Mouse (Mus musculus): ENCODE data around the gene Stxbp6. TPM values are rescaled to one million over a fixed set of nuclear protein-coding genes. Genes with fewer than 3 reads are reported as not detected.

The Stxbp6 gene
- polyA plus RNA-seq, 1 experiment: 8.4 TPM

DNA sequence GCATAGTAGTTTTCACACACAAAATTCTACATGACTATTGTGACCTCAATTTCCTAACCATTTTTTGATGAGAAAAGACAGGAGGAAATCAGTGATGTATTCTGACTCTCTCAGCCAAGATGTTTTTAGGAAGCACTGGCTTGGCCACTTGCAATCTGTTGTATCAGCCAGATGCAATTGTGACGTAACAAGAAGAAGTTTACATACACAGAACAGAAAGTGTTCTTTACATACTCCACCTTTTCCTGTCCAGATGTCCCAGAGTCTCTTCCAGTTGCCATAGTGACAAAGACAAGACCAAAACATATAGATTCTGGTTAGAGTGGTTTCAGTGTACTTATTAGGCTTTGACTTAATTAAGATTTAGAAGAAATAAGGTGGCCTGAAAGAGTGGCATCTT is 7.1 kb upstream of the Stxbp6 start:
- Histone ChIP-seq H3K36me3 (ENCODE audit: control insufficient read depth, insufficient read depth, low read length, poor library complexity, severe bottlenecking) (no peaks in the 10 kb centered on the region), H3K27ac (ENCODE audit: insufficient read depth, low read length) (no peak overlapping the region), H3K4me1 (ENCODE audit: control insufficient read depth, insufficient read depth, low read length) (no peaks in the 10 kb centered on the region), H3K27me3 (ENCODE audit: control insufficient read depth, insufficient read depth, low read length, poor library complexity, severe bottlenecking) (no peaks in the 10 kb centered on the region; the same call in 1 of the 2 replicates), H3K4me3 (ENCODE audit: low read depth, low read length) (no peak overlapping the region), H3K9me3 (replicated peaks; ENCODE audit: control insufficient read depth, insufficient read depth, low read length, poor library complexity, severe bottlenecking) (no peaks in the 10 kb centered on the region), H3K9ac (ENCODE audit: low read depth, poor library complexity, severe bottlenecking) (no peak overlapping the region)
- TF ChIP-seq EP300 (IDR thresholded peaks at IDR 0.05; ENCODE audit: insufficient read depth, low read depth, low read length) (no peak), POLR2A (IDR thresholded peaks at IDR 0.05; ENCODE audit: insufficient read depth, low read length) (no peak), CTCF (IDR thresholded peaks at IDR 0.05; ENCODE audit: low read depth, low read length) (no peak)

DNA sequence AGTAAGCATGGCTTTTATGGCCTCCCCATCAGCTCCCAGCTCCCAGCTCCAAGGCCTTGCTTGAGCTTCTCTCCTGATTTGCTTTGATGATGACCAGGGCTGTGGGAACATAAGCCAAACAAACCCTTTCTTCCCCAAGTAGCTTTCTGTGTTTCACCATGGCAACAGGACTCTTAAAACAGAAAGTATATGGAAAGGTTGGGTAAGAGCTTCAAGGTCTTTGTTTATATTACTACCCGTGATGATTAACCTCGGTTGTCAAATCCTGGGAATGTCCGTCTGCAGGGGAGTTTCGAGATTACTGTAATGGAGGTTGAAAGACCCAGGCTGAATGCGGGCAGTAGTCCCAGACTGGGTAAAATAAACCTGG is 6.2 kb upstream of the Stxbp6 start:
- H3K27ac ChIP-seq (ENCODE audit: insufficient read depth, low read length): no peak overlapping the region
- H3K27me3 ChIP-seq (ENCODE audit: control insufficient read depth, insufficient read depth, low read length, poor library complexity, severe bottlenecking): no peaks in the 10 kb centered on the region; the same call in 1 of the 2 replicates
- no peaks in the 10 kb centered on the region for H3K9me3 ChIP-seq (replicated peaks; ENCODE audit: control insufficient read depth, insufficient read depth, low read length, poor library complexity, severe bottlenecking)
- no peaks in the 10 kb centered on the region for H3K4me1 ChIP-seq (ENCODE audit: control insufficient read depth, insufficient read depth, low read length)
- H3K36me3 ChIP-seq (ENCODE audit: control insufficient read depth, insufficient read depth, low read length, poor library complexity, severe bottlenecking): no peaks in the 10 kb centered on the region
- no peak overlapping the region for H3K4me3 ChIP-seq (ENCODE audit: low read depth, low read length)
- no peak overlapping the region for H3K9ac ChIP-seq (ENCODE audit: low read depth, poor library complexity, severe bottlenecking)
- TF ChIP-seq POLR2A (IDR thresholded peaks at IDR 0.05; ENCODE audit: insufficient read depth, low read length): no peak
- TF ChIP-seq EP300 (IDR thresholded peaks at IDR 0.05; ENCODE audit: insufficient read depth, low read depth, low read length): no peak
- no peak for TF ChIP-seq CTCF (IDR thresholded peaks at IDR 0.05; ENCODE audit: low read depth, low read length)

DNA sequence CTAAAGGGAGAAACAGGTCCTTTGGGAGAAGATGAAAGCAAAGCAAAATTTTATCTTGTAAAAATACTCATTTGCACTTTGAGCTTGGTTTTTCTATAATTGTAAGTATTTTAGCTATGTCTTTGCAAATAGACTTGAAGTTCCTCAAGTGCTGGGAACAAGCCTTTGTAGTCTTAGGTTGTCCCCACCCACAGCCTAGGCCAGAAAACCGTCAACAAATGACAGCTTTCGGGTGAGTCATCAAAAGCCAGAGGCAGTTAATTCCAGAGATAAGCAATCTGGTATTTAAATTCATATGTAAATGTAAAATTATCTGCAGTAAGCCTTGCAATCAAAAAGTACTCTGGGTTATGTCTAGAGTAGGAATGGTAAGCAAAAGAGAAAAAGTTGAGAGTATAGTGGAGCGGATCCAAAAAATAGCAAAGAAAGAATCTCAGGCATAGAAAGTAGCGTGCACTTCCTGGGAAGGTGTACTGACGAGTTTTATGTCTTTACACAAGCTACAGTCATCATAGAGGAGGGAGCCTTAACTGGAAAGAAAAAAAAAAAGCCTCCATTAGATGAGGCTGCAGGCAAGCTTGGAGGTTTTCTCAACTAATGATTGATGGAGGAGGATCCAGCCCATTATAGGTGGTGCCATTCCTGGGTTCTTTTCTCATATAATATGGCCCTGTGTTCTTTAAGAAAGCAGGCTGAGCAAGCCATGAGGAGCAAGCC is 5.7 kb upstream of the Stxbp6 start:
- Histone ChIP-seq H3K27me3 (ENCODE audit: control insufficient read depth, insufficient read depth, low read length, poor library complexity, severe bottlenecking) (no peaks in the 10 kb centered on the region; the same call in 1 of the 2 replicates), H3K9me3 (replicated peaks; ENCODE audit: control insufficient read depth, insufficient read depth, low read length, poor library complexity, severe bottlenecking) (no peaks in the 10 kb centered on the region), H3K9ac (ENCODE audit: low read depth, poor library complexity, severe bottlenecking) (no peak overlapping the region), H3K4me3 (ENCODE audit: low read depth, low read length) (no peak overlapping the region), H3K36me3 (ENCODE audit: control insufficient read depth, insufficient read depth, low read length, poor library complexity, severe bottlenecking) (no peaks in the 10 kb centered on the region), H3K27ac (ENCODE audit: insufficient read depth, low read length) (no peak overlapping the region), H3K4me1 (ENCODE audit: control insufficient read depth, insufficient read depth, low read length) (no peaks in the 10 kb centered on the region)
- TF ChIP-seq CTCF (IDR thresholded peaks at IDR 0.05; ENCODE audit: low read depth, low read length) (no peak), EP300 (IDR thresholded peaks at IDR 0.05; ENCODE audit: insufficient read depth, low read depth, low read length) (no peak), POLR2A (IDR thresholded peaks at IDR 0.05; ENCODE audit: insufficient read depth, low read length) (no peak)

DNA sequence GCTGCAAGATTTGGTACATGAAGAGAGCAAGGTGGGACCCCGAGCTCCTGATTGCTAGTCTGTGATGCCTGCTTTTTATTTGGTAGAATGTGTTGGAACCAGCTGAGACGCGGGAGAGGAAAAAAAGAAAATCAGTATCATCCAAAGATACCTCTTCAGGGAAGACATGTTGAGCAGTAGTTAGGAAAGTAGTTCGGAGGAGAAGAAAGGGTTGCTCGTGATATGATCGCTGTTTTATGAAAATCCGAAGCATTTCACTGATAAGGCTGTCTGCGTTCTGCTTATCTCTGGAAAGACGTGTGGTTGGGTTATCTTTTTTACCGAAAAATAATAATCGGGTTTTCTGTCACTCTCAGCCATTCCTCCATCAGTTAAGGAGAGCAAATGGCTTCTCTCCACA is 1.1 kb upstream of the Stxbp6 start:
- Histone ChIP-seq H3K4me3 (ENCODE audit: low read depth, low read length) (no peak overlapping the region), H3K4me1 (ENCODE audit: control insufficient read depth, insufficient read depth, low read length) (no peaks in the 10 kb centered on the region), H3K27me3 (ENCODE audit: control insufficient read depth, insufficient read depth, low read length, poor library complexity, severe bottlenecking) (no peaks in the 10 kb centered on the region; the same call in 1 of the 2 replicates), H3K9ac (ENCODE audit: low read depth, poor library complexity, severe bottlenecking) (no peak overlapping the region), H3K36me3 (ENCODE audit: control insufficient read depth, insufficient read depth, low read length, poor library complexity, severe bottlenecking) (no peaks in the 10 kb centered on the region), H3K27ac (ENCODE audit: insufficient read depth, low read length) (no peak overlapping the region), H3K9me3 (replicated peaks; ENCODE audit: control insufficient read depth, insufficient read depth, low read length, poor library complexity, severe bottlenecking) (no peaks in the 10 kb centered on the region)
- TF ChIP-seq CTCF (IDR thresholded peaks at IDR 0.05; ENCODE audit: low read depth, low read length): no peak
- no peak for TF ChIP-seq EP300 (IDR thresholded peaks at IDR 0.05; ENCODE audit: insufficient read depth, low read depth, low read length)
- no peak for TF ChIP-seq POLR2A (IDR thresholded peaks at IDR 0.05; ENCODE audit: insufficient read depth, low read length)

DNA sequence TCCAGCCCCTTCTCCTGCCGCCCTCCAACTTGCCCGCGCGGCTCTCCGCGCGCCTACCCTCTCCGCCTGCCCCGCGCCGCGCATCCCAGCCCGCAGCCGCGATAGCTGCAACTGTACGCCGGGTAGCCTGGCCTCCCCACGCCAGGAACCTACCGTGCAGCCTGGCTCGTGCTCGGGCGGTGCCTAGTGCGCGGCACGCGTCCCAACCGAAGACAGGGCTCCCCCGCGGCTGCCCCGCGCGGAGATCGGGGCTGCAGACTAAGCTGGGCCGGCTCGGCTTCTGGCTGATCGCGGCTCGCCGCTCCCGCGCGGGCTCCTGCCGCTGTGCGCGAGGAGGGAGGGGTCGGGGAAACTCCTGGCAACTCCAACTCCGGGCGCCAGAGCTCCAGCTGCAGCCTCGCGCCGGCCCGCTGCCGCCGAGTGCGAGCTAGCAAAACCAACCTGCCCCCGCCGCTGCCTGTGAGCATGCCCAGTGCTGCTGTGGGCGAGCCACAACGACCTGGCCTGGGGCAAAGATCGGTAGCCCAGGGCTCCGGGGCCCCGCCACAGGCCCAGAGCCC is 387 bp downstream of the Stxbp6 start:
- Histone ChIP-seq H3K9me3 (replicated peaks; ENCODE audit: control insufficient read depth, insufficient read depth, low read length, poor library complexity, severe bottlenecking) (no peaks in the 10 kb centered on the region), H3K27ac (ENCODE audit: insufficient read depth, low read length) (no peak overlapping the region), H3K36me3 (ENCODE audit: control insufficient read depth, insufficient read depth, low read length, poor library complexity, severe bottlenecking) (no peaks in the 10 kb centered on the region), H3K4me1 (ENCODE audit: control insufficient read depth, insufficient read depth, low read length) (no peaks in the 10 kb centered on the region), H3K27me3 (ENCODE audit: control insufficient read depth, insufficient read depth, low read length, poor library complexity, severe bottlenecking) (no peaks in the 10 kb centered on the region; the same call in 1 of the 2 replicates), H3K9ac (ENCODE audit: low read depth, poor library complexity, severe bottlenecking) (peak overlapping the region; percentile 72), H3K4me3 (ENCODE audit: low read depth, low read length) (peak overlapping the region; percentile 82)
- TF ChIP-seq CTCF (IDR thresholded peaks at IDR 0.05; ENCODE audit: low read depth, low read length) (no peak), POLR2A (IDR thresholded peaks at IDR 0.05; ENCODE audit: insufficient read depth, low read length) (no peak), EP300 (IDR thresholded peaks at IDR 0.05; ENCODE audit: insufficient read depth, low read depth, low read length) (no peak)
